Mouse (Mus musculus): ENCODE data around the gene AF067063.
"Not testable (repeated sequence)": the region's sequence is repeated elsewhere in the genome, so short reads cannot be mapped to it uniquely, and the experiment has no call there.

- TF ChIP-seq CTCF (IDR thresholded peaks at IDR 0.05; ENCODE audit: low read depth, low read length); POLR2A (IDR thresholded peaks at IDR 0.05; ENCODE audit: borderline replicate concordance, low read depth, low read length): not testable (repeated sequence)
These were observed at the start of gene AF067063 for GRCm38 (mm10) chr13:119830116-119830515.
